Mouse (Mus musculus) embryonic facial prominence, embryonic 14.5 days (tissue): ENCODE results near the gene Xpnpep3. TPM values are rescaled to one million over a fixed set of nuclear protein-coding genes. Genes with fewer than 3 reads are reported as not detected.
"Not testable (repeated sequence)": the region's sequence is repeated elsewhere in the genome, so short reads cannot be mapped to it uniquely, and the experiment has no call there.

Experiments
- ATAC-seq: fragments of 200-750 bp; cut with Nextera tagmentation; 2 replicates; pipeline ENCODE4 v1.8.0; 2017; ENCODE audit warnings: low read depth, moderate number of reproducible peaks, moderate TSS enrichment
- DNase-seq: peaks from one replicate; pipeline ENCODE4 v3.0.0-alpha.2; 2015; ENCODE audit warnings: low spot score
- H3K27ac ChIP-seq: fragments of 300-500 bp; sonication (generic); replicated peaks from 2 replicates; pipeline ENCODE4 v1.5.1; 2014; ENCODE audit warnings: low read depth, mild to moderate bottlenecking, low read length, moderate library complexity
- H3K27me3 ChIP-seq: fragments of 300-500 bp; sonication (generic); replicated peaks from 2 replicates; pipeline ENCODE4 v1.6.1; 2014; ENCODE audit warnings: low read length; ENCODE audit not compliant: control insufficient read depth, insufficient read depth
- H3K36me3 ChIP-seq: fragments of 300-500 bp; sonication (generic); 2 replicates; pipeline ENCODE4 v1.6.1; 2014; ENCODE audit warnings: low read length, mixed read lengths; ENCODE audit not compliant: control insufficient read depth, insufficient read depth
- H3K4me1 ChIP-seq: fragments of 300-500 bp; sonication (generic); 2 replicates; pipeline ENCODE4 v1.6.1; 2014; ENCODE audit warnings: antibody characterized with exemption, low read length; ENCODE audit not compliant: control insufficient read depth, insufficient read depth
- H3K4me2 ChIP-seq: fragments of 300-500 bp; sonication (generic); 2 replicates; pipeline ENCODE4 v1.6.1; 2014; ENCODE audit warnings: low read depth, mild to moderate bottlenecking, low read length, moderate library complexity, mixed read lengths
- H3K4me3 ChIP-seq: fragments of 300-500 bp; sonication (generic); 2 replicates; pipeline ENCODE4 v1.5.1; 2014; ENCODE audit warnings: low read depth, mild to moderate bottlenecking, low read length
- H3K9ac ChIP-seq: fragments of 300-500 bp; sonication (generic); 2 replicates; pipeline ENCODE4 v1.6.1; 2014; ENCODE audit warnings: low read depth, mild to moderate bottlenecking, low read length, moderate library complexity, mixed read lengths
- H3K9me3 ChIP-seq: fragments of 300-500 bp; sonication (generic); 2 replicates; pipeline ENCODE4 v1.6.1; 2016; ENCODE audit warnings: low read length; ENCODE audit not compliant: control insufficient read depth
- WGBS: fragments of 180-500 bp; shearing (Covaris S2); extraction: QIAGEN DNeasy Blood & Tissue Kit; methylation state at CpG from one replicate; pipeline ENCODE4 v1.1.7; 2014; 5-methylcytosine and 5-hydroxymethylcytosine counted together
- polyA plus RNA-seq: library from polyadenylated mRNA; unstranded; fragments of >200 nt; fragmentation: Nextera tagmentation; extraction: Ambion mirVana; gene quantifications from 2 replicates; pipeline ENCODE4 v1.2.1, GENCODE M21; 2014

Gene Xpnpep3
- polyA plus RNA-seq, 1 experiment from 2014 or later, result 6.5 TPM

DNA sequence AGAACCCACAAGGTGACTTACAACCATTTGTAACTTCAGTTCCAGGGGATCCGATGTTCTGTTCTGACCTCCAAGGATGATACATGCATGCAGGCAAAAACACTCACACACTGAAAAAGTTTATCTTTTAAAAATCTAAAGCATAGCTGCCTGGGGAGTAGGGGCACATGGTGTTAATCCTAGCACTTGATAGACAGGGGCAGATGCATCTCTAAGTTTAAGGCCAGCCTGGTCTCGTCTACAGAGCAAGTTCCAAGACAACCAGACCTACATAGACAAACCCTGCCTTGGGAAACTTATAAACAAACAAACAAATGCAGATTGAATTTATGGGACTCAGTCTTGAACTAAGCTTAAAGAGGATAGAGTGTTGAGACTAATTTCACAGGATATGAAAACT lies 21.1 kb upstream of the Xpnpep3 start:
- H3K27ac ChIP-seq, result no peak overlapping the region
- WGBS, result 82% methylated on average over 2 of the region's 2 CpGs
- H3K4me2 ChIP-seq, result no peak overlapping the region
- no peak for ATAC-seq
- H3K4me1 ChIP-seq, result no peaks in the 10 kb centered on the region
- no peak for DNase-seq
- no peak overlapping the region for H3K9ac ChIP-seq
- H3K27me3 ChIP-seq, result no peaks in the 10 kb centered on the region
- H3K36me3 ChIP-seq, result peaks cover 86% of the 10 kb centered on the region
- H3K9me3 ChIP-seq, result no peaks in the 10 kb centered on the region
- no peak overlapping the region for H3K4me3 ChIP-seq

DNA sequence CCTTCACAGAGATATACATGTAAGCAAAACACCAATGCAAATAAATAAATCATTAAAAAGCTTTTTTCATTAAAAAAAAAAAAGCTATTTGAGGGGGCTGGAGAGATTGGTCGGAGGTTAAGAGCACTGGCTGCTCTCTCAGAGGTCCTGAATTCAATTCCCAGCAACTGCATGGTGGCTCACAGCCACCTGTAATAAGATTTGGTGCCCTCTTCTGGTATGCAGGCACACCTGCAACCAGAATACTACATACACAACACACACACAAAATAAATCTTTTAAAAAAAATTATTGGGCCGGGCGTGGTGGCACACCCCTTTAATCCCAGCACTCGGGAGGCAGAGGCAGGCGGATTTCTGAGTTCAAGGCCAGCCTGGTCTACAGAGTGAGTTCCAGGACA lies 13.6 kb upstream of the Xpnpep3 start:
- WGBS, result 93% methylated on average over 5 of the region's 5 CpGs
- no peak overlapping the region for H3K9ac ChIP-seq
- H3K27ac ChIP-seq, result no peak overlapping the region
- no peaks in the 10 kb centered on the region for H3K27me3 ChIP-seq
- peaks cover 96% of the 10 kb centered on the region for H3K36me3 ChIP-seq
- no peaks in the 10 kb centered on the region for H3K9me3 ChIP-seq
- H3K4me3 ChIP-seq, result no peak overlapping the region
- H3K4me1 ChIP-seq, result no peaks in the 10 kb centered on the region
- ATAC-seq, result no peak
- DNase-seq, result no peak
- no peak overlapping the region for H3K4me2 ChIP-seq

DNA sequence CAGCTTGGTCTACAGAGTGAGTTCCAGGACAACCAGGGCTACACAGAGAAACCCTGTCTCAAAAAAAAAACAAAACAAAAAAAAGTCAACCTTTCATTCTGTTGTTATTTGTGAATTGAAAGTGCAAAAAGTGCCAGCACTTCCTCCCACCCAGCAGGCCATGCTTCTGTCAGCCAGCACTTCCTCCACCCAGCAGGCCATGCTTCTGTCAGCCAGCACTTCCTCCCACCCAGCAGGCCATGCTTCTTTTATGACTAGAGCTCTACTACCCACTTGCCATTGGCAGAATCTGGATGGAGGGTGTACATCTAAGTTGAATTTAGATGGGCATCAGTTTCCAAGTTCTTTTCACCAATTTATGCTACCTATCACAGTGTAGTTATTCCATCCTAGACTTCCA lies 6.9 kb upstream of the Xpnpep3 start:
- Histone ChIP-seq H3K4me3 (no peak overlapping the region), H3K36me3 (peaks cover 43% of the 10 kb centered on the region), H3K27ac (no peak overlapping the region), H3K9ac (no peak overlapping the region), H3K4me2 (no peak overlapping the region), H3K27me3 (no peaks in the 10 kb centered on the region), H3K4me1 (peaks cover 7% of the 10 kb centered on the region), H3K9me3 (no peaks in the 10 kb centered on the region)
- ATAC-seq (no peak), DNase-seq (no peak)

DNA sequence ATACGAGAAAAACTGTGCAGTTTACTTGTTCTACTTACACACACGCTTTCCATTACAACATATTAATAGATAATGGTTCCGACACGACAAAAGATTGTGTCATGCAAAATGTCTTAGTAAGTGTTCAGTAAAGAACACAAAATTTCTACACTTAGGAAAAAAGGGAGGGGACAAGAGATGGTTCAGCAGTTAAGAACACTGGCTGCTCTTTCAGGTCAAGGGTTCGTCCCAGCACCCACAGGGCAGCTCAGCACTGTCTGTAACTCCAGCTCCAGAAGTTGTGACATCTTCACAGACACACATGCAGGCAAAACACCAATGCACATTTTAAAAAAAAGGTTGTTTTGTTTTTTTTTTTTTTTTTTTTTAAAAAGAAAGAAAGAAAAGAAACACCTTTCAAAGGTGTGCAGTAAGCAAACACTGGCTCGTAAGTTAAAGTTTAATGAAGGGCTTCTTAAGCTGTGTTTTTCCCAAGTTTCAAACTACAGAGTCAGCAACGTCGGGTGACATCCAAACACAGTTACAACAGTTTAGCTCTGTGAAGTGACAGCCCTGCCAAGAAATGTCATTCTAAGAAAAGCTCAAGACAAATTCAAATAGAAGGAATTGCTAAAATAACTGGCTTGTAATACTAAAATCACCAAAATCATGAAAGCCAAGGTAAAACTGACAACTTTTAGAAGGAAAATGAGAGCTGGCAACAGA lies 5.6 kb upstream of the Xpnpep3 start:
- no peaks in the 10 kb centered on the region for H3K27me3 ChIP-seq
- H3K4me1 ChIP-seq, result peaks cover 11% of the 10 kb centered on the region
- H3K4me3 ChIP-seq, result no peak overlapping the region
- DNase-seq (no peak), ATAC-seq (no peak)
- H3K9me3 ChIP-seq, result no peaks in the 10 kb centered on the region
- no peak overlapping the region for H3K9ac ChIP-seq
- H3K36me3 ChIP-seq, result peaks cover 30% of the 10 kb centered on the region
- H3K27ac ChIP-seq, result no peak overlapping the region
- H3K4me2 ChIP-seq, result no peak overlapping the region
- WGBS, result 86% methylated on average over 8 of the region's 8 CpGs

DNA sequence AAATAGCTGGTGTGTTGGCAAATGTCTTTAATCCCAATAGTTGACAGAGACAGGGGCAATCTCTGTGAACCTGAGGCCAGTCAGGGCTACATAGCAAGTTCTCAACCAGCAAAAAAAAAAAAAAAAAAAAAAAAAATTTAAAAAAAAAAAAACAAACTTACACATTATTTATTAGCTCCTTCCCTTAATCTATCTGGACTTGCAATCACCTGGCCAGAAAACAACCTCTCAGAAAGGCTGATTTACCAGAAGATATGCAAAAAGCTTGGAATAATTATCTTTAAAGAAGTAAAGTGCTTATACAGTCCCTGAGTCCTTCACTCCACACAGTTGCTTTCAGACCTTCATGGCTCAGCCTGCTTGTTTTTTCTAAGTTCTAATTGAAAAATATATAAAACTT lies 1.7 kb upstream of the Xpnpep3 start:
- Histone ChIP-seq H3K4me1 (peaks cover 16% of the 10 kb centered on the region), H3K27me3 (no peaks in the 10 kb centered on the region), H3K9ac (peak overlapping the region; percentile 90), H3K36me3 (no peaks in the 10 kb centered on the region), H3K9me3 (no peaks in the 10 kb centered on the region), H3K27ac (no peak overlapping the region), H3K4me2 (peak overlapping the region; percentile 80), H3K4me3 (peak overlapping the region; percentile 88)
- ATAC-seq, result no peak
- DNase-seq, result no peak

DNA sequence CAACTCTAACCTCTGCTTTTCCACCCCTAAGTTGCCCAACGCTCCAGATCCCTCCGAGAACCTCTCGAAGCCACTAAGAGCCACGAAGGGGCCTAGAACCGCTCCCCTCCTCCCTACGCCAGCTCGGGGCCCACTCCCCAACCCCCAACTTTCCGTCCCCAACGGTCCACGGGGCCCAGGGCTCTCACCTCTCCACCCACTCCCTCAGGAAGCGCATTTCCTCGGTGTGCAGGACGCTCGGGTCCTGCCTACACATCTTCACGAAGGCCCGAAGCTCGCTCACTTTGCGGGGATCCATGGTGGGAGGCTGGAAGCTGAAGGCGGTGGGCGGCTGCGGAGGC lies 671 bp upstream of the Xpnpep3 start:
- WGBS, result under 1% methylated on average over 20 of the region's 21 CpGs
- peak overlapping the region; percentile 94 for H3K27ac ChIP-seq
- DNase-seq (no peak), ATAC-seq (no peak; the same call in 1 of the 2 replicates)
- peak overlapping the region; percentile 80 for H3K4me2 ChIP-seq
- peak overlapping the region; percentile 90 for H3K9ac ChIP-seq
- peaks cover 16% of the 10 kb centered on the region for H3K4me1 ChIP-seq
- no peaks in the 10 kb centered on the region for H3K27me3 ChIP-seq
- peak overlapping the region; percentile 88 for H3K4me3 ChIP-seq
- H3K36me3 ChIP-seq, result no peaks in the 10 kb centered on the region
- no peaks in the 10 kb centered on the region for H3K9me3 ChIP-seq

DNA sequence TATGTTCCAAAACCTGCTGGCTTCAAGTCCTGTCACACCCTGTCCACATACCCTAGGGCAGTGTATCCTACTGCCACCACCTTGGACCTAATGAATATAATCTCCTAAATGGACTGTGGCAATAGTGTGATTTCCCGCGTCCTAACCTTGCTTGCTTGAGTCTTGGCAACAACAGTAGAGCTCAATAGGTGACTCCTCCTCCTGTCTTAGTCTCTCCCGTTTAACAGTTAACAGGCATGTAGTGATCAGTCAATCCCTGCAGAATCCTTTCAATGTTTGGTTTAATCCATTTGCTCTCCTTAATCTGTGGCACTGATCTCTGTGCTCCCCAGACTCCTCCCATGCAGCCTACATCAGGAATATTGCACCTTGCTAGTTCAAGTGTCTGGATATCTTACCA lies 5.1 kb downstream of the Xpnpep3 start:
- no peak overlapping the region for H3K27ac ChIP-seq
- H3K36me3 ChIP-seq, result no peaks in the 10 kb centered on the region
- no peak overlapping the region for H3K4me3 ChIP-seq
- H3K9ac ChIP-seq, result no peak overlapping the region
- no peak overlapping the region for H3K4me2 ChIP-seq
- DNase-seq (no peak), ATAC-seq (no peak)
- peaks cover 6% of the 10 kb centered on the region; the same call in 1 of the 2 replicates for H3K4me1 ChIP-seq
- H3K9me3 ChIP-seq, result no peaks in the 10 kb centered on the region
- WGBS, result 89% methylated on average over 3 of the region's 3 CpGs
- H3K27me3 ChIP-seq, result no peaks in the 10 kb centered on the region

DNA sequence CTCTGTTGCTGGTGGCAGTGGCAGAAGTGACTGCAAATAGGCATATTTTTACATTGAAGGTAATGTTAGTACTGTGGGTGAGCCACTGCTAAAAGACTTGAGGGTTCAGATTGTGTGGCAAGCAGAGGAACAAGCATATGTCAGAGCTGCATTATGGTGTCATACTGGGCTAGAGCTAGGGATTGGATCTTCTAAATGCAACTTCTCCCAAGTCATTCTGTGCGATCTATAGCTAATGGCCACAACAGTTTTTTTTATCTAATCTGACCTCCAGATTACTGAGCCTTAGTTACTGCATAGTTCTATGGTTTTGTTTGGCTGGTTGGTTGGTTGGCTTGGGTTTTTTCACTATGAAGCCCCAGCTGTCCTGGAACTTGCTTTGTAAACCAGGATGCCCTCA lies 8.3 kb downstream of the Xpnpep3 start, which contains the start of gene Dnajb7:
Gene Dnajb7, minus strand, starts transcription at position 101 of the 400 bp plus-strand sequence.
- no peaks in the 10 kb centered on the region for H3K4me1 ChIP-seq
- no peak within 1 kb of the TSS for H3K27ac ChIP-seq
- H3K4me2 ChIP-seq, result no peak within 1 kb of the TSS
- 84% methylated on average over 1 of the region's 1 CpGs for WGBS
- no peaks in the 10 kb centered on the region for H3K9me3 ChIP-seq
- no peak within 1 kb of the TSS for H3K9ac ChIP-seq
- DNase-seq, result no peak
- no peak for ATAC-seq
- H3K4me3 ChIP-seq, result no peak within 1 kb of the TSS
- H3K27me3 ChIP-seq, result no peaks in the 10 kb centered on the region
- H3K36me3 ChIP-seq, result no peaks in the 10 kb centered on the region

DNA sequence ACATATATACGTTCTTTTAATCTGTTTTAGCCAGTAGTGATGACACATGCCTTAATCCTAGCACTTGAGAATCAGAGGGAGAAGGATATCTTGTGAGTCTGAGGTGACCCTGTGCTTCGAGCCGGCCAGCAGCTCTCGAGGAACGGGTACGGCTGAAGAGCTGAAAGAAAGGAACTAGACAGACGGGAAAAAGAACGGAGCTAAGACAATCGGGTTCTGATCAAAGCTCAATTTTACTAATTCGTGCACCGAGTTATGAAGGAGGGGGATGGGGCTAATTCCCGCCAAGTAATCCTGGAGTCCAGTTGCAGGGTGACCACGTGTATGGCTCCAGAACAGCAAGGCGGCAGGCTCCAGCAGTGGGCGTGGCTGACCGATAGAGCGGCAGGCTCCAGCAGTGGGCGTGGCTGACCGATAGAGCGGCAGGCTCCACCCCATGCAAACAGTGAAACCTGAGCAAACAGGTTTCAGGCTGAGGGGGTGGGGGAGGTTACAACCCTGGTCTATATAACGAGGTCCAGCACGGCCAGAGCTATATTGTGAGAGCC lies 16.9 kb downstream of the Xpnpep3 start:
- not testable (repeated sequence) for H3K4me1 ChIP-seq, H3K36me3 ChIP-seq, H3K27me3 ChIP-seq, H3K9me3 ChIP-seq
- Histone ChIP-seq H3K9ac (peak overlapping the region; percentile 45), H3K27ac (peak overlapping the region; percentile 8; the same call in 1 of the 2 replicates), H3K4me3 (peak overlapping the region; percentile 24), H3K4me2 (peak overlapping the region; percentile 47)
- WGBS, result 5% methylated on average over 22 of the region's 22 CpGs
- peak; percentile 80 for DNase-seq
- peak; percentile 82 for ATAC-seq
